Mouse (Mus musculus) forebrain, embryonic 11.5 days (tissue): ENCODE results near the gene Ccdc14. TPM values are rescaled to one million over a fixed set of nuclear protein-coding genes. Genes with fewer than 3 reads are reported as not detected.

ENCODE experiments used
- ATAC-seq: fragments of 200-750 bp; cut with Nextera tagmentation; replicated peaks from 2 replicates; pipeline ENCODE4 v1.8.0; 2017; ENCODE audit warnings: moderate TSS enrichment; ENCODE audit not compliant: low FRiP score
- DNase-seq: peaks from one replicate; pipeline ENCODE4 v3.0.0-alpha.2; 2017; ENCODE audit warnings: low spot score
- H3K27ac ChIP-seq: fragments of 300-500 bp; sonication (generic); 2 replicates; pipeline ENCODE4 v1.5.1; 2014; ENCODE audit warnings: low read depth, low read length
- H3K27me3 ChIP-seq: fragments of 300-500 bp; sonication (generic); 2 replicates; pipeline ENCODE4 v1.6.1; 2014; ENCODE audit warnings: mild to moderate bottlenecking, low read length, mixed read lengths; ENCODE audit not compliant: control insufficient read depth, insufficient read depth
- H3K36me3 ChIP-seq: fragments of 300-500 bp; sonication (generic); 2 replicates; pipeline ENCODE4 v1.6.1; 2014; ENCODE audit warnings: mild to moderate bottlenecking, low read length, moderate library complexity, mixed read lengths; ENCODE audit not compliant: control insufficient read depth, insufficient read depth
- H3K4me1 ChIP-seq: fragments of 300-500 bp; sonication (generic); replicated peaks from 2 replicates; pipeline ENCODE4 v1.6.1; 2014; ENCODE audit warnings: low read length, mixed read lengths; ENCODE audit not compliant: control insufficient read depth, insufficient read depth
- H3K4me2 ChIP-seq: fragments of 300-500 bp; sonication (generic); 2 replicates; pipeline ENCODE4 v1.6.1; 2014; ENCODE audit warnings: low read depth, mild to moderate bottlenecking, low read length, moderate library complexity, mixed read lengths; ENCODE audit not compliant: severe bottlenecking
- H3K4me3 ChIP-seq: fragments of 300-500 bp; sonication (generic); 2 replicates; pipeline ENCODE4 v1.5.1; 2014; ENCODE audit warnings: low read depth, low read length
- H3K9ac ChIP-seq: fragments of 300-500 bp; sonication (generic); 2 replicates; pipeline ENCODE4 v1.6.1; 2014; ENCODE audit warnings: low read length
- H3K9me3 ChIP-seq: fragments of 300-500 bp; sonication (generic); 2 replicates; pipeline ENCODE4 v1.6.1; 2016; ENCODE audit warnings: low read length, mixed read lengths; ENCODE audit not compliant: control insufficient read depth
- WGBS: fragments of 180-500 bp; shearing (Covaris S2); extraction: QIAGEN DNeasy Blood & Tissue Kit; methylation state at CpG from one replicate; pipeline ENCODE4 v1.1.7; 2014; 5-methylcytosine and 5-hydroxymethylcytosine counted together
- polyA plus RNA-seq: library from polyadenylated mRNA; unstranded; fragments of >200 nt; fragmentation: Nextera tagmentation; extraction: Ambion mirVana; gene quantifications from 2 replicates; pipeline ENCODE4 v1.2.1, GENCODE M21; 2014

The Ccdc14 gene
- polyA plus RNA-seq, 1 experiment from 2014 or later = 13.3 TPM

DNA sequence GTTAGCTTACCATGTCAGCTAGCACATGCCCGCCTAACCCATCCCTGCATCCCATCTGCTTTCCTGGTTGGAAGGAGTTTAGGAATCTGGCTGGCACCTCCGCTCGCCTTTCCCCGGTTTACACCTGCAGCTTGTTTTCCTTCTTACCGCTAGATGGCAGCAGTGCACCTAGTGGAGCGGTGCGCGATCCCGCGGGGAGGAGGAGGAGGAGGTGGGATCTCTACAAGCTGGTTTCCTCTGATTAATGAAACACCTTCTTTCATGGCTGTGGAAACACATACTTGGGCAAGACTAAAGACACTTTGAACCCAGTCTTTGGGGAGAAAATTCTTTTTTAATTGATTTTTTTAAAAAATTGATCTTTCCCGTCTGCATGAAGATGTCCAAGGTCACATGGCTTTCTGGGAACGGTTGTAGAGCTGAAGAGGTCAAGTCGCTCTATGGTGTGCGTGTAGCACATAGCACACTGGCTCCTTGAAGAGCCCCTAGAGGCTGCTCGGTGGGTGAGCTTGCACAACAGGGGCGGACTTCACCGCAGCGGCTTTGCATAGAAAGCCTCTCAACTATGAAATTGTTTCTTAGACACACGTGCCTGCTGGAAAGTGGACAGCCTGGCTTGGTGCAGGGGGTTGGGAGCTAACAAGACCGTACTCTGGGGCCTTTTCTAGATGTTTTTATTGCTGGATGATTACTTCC, 23.2 kb upstream of the Ccdc14 start:
- WGBS = 4% methylated on average over 20 of the region's 20 CpGs
- Histone ChIP-seq H3K27ac (no peak overlapping the region), H3K27me3 (peaks cover 4% of the 10 kb centered on the region; the same call in 1 of the 2 replicates)

DNA sequence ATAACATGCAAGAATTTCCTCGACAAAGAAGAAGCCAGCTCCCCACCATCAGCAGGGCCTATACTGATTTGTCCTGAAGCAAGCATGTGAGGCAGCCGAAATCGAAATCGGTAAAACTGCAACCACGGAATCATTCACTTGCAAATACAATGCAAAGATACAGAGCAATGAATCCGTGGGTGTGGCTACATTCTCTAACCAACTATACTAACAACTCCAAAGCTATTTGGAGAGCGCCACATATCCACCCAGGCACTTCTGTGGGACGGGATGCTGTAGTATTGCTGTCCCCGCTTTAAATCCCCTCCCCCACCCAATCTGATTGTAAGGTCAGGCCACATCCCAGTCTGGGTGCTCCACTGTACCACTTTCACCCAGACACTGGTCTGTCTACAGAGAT, 22.1 kb upstream of the Ccdc14 start:
- Histone ChIP-seq H3K27me3 (peaks cover 4% of the 10 kb centered on the region; the same call in 1 of the 2 replicates), H3K36me3 (no peaks in the 10 kb centered on the region), H3K9ac (no peak overlapping the region), H3K27ac (no peak overlapping the region), H3K4me3 (no peak overlapping the region), H3K9me3 (no peaks in the 10 kb centered on the region), H3K4me2 (no peak overlapping the region), H3K4me1 (peaks cover 3% of the 10 kb centered on the region; the same call in 1 of the 2 replicates)
- 79% methylated on average over 9 of the region's 9 CpGs for WGBS
- no peak for ATAC-seq
- DNase-seq = no peak

More for the DNA sequence above, 23.2 kb upstream of the Ccdc14 start:
- Histone ChIP-seq H3K4me3 (peak overlapping the region; percentile 1; the same call in 1 of the 2 replicates), H3K36me3 (no peaks in the 10 kb centered on the region), H3K4me2 (peak overlapping the region; percentile 26; the same call in 1 of the 2 replicates), H3K9me3 (no peaks in the 10 kb centered on the region), H3K9ac (no peak overlapping the region), H3K4me1 (peaks cover 3% of the 10 kb centered on the region; the same call in 1 of the 2 replicates)
- DNase-seq = peak; percentile 82
- peak; percentile 76 for ATAC-seq

DNA sequence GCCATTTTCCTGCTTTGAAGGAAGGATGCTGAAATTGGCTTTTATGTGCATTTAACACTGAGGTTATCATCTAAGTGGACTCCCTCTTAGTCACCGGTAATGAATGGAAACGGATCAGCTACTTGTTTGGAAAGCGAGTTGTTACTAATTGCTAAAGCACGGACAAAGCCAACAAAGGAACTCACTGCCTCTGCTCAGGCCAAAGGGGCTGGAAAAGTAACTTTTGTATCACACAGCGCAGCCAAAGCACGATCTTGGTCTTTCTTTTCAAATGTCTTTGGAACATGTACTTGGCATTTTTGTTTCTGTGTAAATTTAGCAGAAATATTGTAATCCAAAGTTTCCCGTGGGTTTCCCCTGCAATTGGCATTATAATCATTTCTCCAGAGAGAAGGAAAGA, 18.4 kb upstream of the Ccdc14 start:
- peaks cover 3% of the 10 kb centered on the region; the same call in 1 of the 2 replicates for H3K4me1 ChIP-seq
- no peak overlapping the region for H3K27ac ChIP-seq
- no peaks in the 10 kb centered on the region for H3K36me3 ChIP-seq
- H3K4me3 ChIP-seq = no peak overlapping the region
- no peaks in the 10 kb centered on the region for H3K9me3 ChIP-seq
- 33% methylated on average over 7 of the region's 7 CpGs for WGBS
- no peak overlapping the region for H3K9ac ChIP-seq
- peaks cover 2% of the 10 kb centered on the region; the same call in 1 of the 2 replicates for H3K27me3 ChIP-seq
- no peak overlapping the region for H3K4me2 ChIP-seq
- no peak for ATAC-seq
- no peak for DNase-seq

DNA sequence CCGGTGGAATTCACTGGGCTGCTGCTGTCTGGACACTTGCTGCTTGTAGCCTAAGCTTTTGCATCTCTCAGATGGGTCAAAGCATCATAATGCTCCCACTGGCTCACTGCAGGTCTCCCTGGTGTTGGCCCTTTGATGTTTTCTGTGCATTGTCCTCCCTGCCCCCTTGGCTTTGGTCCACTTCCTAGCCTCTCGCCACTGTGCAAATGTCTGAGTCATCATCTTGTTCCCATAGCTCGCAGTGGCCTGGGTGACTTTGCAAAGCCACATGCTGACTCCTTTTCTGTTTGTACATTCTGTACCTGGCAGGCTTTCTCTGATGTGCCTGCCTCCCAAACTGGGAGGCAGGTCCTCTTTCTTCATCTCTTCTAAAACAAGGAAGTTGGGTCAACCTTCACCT, 17.6 kb upstream of the Ccdc14 start:
- H3K4me3 ChIP-seq = no peak overlapping the region
- no peaks in the 10 kb centered on the region for H3K36me3 ChIP-seq
- 0 out of 2 replicates have a peak, but pooled peaks cover 3% of the 10 kb centered on the region for H3K4me1 ChIP-seq
- no peak overlapping the region for H3K9ac ChIP-seq
- H3K27ac ChIP-seq = no peak overlapping the region
- H3K4me2 ChIP-seq = no peak overlapping the region
- DNase-seq (no peak), ATAC-seq (no peak)
- H3K9me3 ChIP-seq = no peaks in the 10 kb centered on the region
- H3K27me3 ChIP-seq = peaks cover 2% of the 10 kb centered on the region; the same call in 1 of the 2 replicates
- WGBS = 61% methylated on average over 3 of the region's 3 CpGs

DNA sequence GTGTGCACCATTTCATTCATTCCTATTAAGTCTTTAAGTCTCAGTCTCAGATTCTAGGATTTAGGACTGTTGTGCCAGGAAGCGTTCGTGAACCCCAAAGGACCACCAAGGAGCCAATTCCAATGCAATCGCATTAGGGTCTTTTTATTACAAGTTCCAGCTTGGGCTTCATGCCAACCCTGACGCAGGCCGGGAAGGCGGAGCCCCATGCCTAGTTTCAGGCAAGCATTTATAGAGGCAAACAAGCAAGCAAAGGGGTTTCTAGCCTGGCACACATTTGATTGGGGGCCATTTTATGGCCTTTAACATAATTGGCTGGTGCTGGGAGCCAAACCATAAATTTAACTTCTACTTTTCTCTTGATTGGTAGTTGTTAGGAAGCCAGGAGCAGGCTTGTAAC, 16.1 kb upstream of the Ccdc14 start:
- H3K27ac ChIP-seq = no peak overlapping the region
- H3K4me1 ChIP-seq = 0 out of 2 replicates have a peak, but pooled peaks cover 3% of the 10 kb centered on the region
- no peak overlapping the region for H3K4me3 ChIP-seq
- no peak for ATAC-seq
- no peak for DNase-seq
- H3K27me3 ChIP-seq = no peaks in the 10 kb centered on the region
- H3K9me3 ChIP-seq = no peaks in the 10 kb centered on the region
- WGBS = 85% methylated on average over 6 of the region's 6 CpGs
- H3K9ac ChIP-seq = no peak overlapping the region
- H3K36me3 ChIP-seq = no peaks in the 10 kb centered on the region
- no peak overlapping the region for H3K4me2 ChIP-seq

DNA sequence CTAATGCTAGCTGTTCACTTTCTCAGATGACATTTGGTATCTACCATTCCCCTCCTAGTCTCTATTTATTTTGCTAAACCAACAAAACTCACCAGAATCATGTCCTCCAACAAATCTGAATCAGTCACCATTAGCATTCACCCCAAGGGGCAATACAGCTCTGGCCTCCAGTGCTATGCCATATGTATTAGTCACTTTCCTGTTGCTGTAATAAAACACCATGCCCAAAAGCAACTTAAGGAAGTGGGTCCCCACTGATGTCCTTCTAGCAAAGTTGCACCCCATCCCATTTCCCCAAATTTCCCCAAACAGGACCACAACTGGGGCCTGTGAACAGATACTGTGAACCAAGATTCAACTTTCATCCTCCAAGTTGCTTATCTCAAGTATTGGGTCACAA, 8.6 kb upstream of the Ccdc14 start:
- Histone ChIP-seq H3K4me2 (no peak overlapping the region), H3K9me3 (no peaks in the 10 kb centered on the region), H3K27me3 (no peaks in the 10 kb centered on the region), H3K36me3 (no peaks in the 10 kb centered on the region), H3K4me1 (no peaks in the 10 kb centered on the region), H3K9ac (no peak overlapping the region), H3K27ac (no peak overlapping the region), H3K4me3 (no peak overlapping the region)
- DNase-seq = no peak
- no peak for ATAC-seq

DNA sequence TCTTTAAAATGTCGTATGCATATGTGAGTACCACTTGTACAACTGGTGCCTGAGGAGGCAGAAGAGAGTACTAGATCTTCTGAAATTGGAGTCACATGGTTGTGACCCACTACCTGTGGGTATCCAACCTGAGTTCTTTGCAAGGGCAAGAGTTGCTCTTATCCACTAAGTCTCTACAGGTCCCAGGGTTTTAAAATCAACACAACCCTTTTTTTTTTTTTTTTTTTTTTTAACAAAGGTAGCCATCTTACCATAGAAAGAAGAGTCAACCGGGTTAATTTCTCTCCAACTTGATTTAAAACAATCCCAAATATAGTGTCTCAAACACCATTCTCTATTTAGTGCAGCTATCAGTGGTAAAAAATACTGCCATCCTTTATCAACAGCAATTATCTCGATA, 537 bp upstream of the Ccdc14 start:
- no peaks in the 10 kb centered on the region for H3K36me3 ChIP-seq
- ATAC-seq (no peak), DNase-seq (no peak)
- H3K27ac ChIP-seq = no peak overlapping the region
- H3K9me3 ChIP-seq = no peaks in the 10 kb centered on the region
- no peak overlapping the region for H3K9ac ChIP-seq
- no peak overlapping the region for H3K4me3 ChIP-seq
- H3K4me1 ChIP-seq = peaks cover 6% of the 10 kb centered on the region; the same call in 1 of the 2 replicates
- 72% methylated on average over 3 of the region's 3 CpGs for WGBS
- no peak overlapping the region for H3K4me2 ChIP-seq
- H3K27me3 ChIP-seq = no peaks in the 10 kb centered on the region

DNA sequence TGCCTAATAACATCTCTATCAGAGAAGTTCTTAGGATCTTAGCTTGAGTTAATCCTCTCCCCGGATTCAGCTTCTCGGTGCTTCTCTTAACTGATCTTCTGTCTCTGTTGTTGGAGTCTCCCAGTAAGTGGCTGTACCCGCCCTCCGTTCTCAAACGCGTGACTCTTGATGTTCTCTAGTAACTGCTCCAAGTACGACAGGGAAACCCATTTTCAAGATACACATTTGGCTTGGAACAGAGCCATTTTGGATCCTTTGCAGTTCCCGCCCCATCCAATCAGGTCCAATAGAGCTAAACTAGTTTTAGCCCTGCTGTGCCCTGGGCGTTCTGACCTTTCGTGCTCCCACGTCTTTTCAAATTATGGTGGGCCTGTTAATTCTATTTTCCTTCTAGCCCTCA, 740 bp downstream of the Ccdc14 start:
- Histone ChIP-seq H3K9ac (peak overlapping the region; percentile 79), H3K36me3 (no peaks in the 10 kb centered on the region), H3K27me3 (no peaks in the 10 kb centered on the region), H3K27ac (no peak overlapping the region), H3K4me3 (peak overlapping the region; percentile 66), H3K4me1 (peaks cover 6% of the 10 kb centered on the region; the same call in 1 of the 2 replicates), H3K9me3 (no peaks in the 10 kb centered on the region), H3K4me2 (peak overlapping the region; percentile 86)
- ATAC-seq (no peak), DNase-seq (no peak)
- WGBS = 9% methylated on average over 11 of the region's 11 CpGs

DNA sequence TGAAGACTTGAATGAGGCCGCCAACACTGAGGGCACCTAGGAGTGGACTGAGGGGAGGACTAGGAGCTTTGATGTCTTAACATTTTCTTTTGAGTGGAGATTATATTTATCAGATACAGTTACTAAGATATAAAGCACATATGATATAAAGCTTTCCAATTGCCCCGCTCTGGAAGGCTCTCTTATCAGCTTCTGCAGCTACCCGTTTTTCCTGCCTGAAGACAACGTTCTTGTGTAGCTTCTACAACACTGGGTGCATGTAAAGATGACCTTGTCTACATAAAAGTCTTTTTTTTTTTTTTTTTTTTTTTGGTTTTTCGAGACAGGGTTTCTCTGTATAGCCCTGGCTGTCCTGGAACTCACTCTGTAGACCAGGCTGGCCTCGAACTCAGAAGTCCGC, 4.1 kb downstream of the Ccdc14 start:
- Histone ChIP-seq H3K4me1 (peaks cover 6% of the 10 kb centered on the region; the same call in 1 of the 2 replicates), H3K4me2 (no peak overlapping the region), H3K27ac (no peak overlapping the region), H3K9ac (no peak overlapping the region), H3K36me3 (no peaks in the 10 kb centered on the region), H3K4me3 (no peak overlapping the region), H3K9me3 (no peaks in the 10 kb centered on the region), H3K27me3 (no peaks in the 10 kb centered on the region)
- ATAC-seq (no peak), DNase-seq (no peak)
- WGBS = 94% methylated on average over 6 of the region's 7 CpGs
